In genomic region chr6:131434088-131434487, GRCm38 (mm10) we compare ENCODE assay signal across 10 mouse cellular contexts. TPM values are rescaled to one million over a fixed set of nuclear protein-coding genes. Genes with fewer than 3 reads are reported as not detected.
DNase-seq lines count a peak whose midpoint lies in the region; ATAC-seq lines count a peak whose summit lies in the region.
"Had no signal": no experiment of that assay in that cellular context is flagged by ENCODE, and none has a peak within 500 bp of the region (broad histone marks: within the 10 kb centered on the region; RNA-seq: fewer than 3 reads in every experiment).

No protein-coding gene starts in this region.

- H3K36me3 ChIP-seq in liver, embryonic 11.5 days (ENCODE audit: control insufficient read depth, insufficient read depth, low read length): no peaks in the 10 kb centered on the region
- no peaks in the 10 kb centered on the region for H3K36me3 ChIP-seq in forebrain, embryonic 14.5 days (ENCODE audit: control insufficient read depth, insufficient read depth, low read length)
- no peaks in the 10 kb centered on the region for H3K36me3 ChIP-seq in limb, embryonic 12.5 days
- no peaks in the 10 kb centered on the region for H3K36me3 ChIP-seq in neural tube, embryonic 14.5 days (ENCODE audit: control insufficient read depth, insufficient read depth, low read length)

- no peak for DNase-seq in liver, embryonic 11.5 days (ENCODE audit: low spot score)
- no peak for DNase-seq in liver
- no peak for DNase-seq in forebrain, embryonic 14.5 days (ENCODE audit: low spot score)
- no peak for DNase-seq in layer of hippocampus, adult 18-20 months (ENCODE audit: low spot score in 2 of 2)
- DNase-seq in urinary bladder, postnatal 36 days (ENCODE audit: low spot score in 2 of 2): no peak

- H3K9ac ChIP-seq in liver, embryonic 11.5 days (ENCODE audit: low read depth, low read length): no peak overlapping the region
- peak overlapping the region; percentile 71; the same call in 1 of the 2 replicates for H3K9ac ChIP-seq in forebrain, embryonic 14.5 days (ENCODE audit: low read length)
- H3K9ac ChIP-seq in limb, embryonic 12.5 days (replicated peaks): no peak overlapping the region
- H3K9ac ChIP-seq in neural tube, embryonic 14.5 days (replicated peaks; ENCODE audit: low read depth, low read length): no peak overlapping the region; the same call in 1 of the 2 replicates

- 30% methylated on average over 1 of the region's 1 CpGs for WGBS in liver, embryonic 11.5 days
- 50% methylated on average over 1 of the region's 1 CpGs for WGBS in forebrain, embryonic 14.5 days
- WGBS in limb, embryonic 12.5 days: 22% methylated on average over 1 of the region's 1 CpGs
- 63% methylated on average over 1 of the region's 1 CpGs for WGBS in neural tube, embryonic 14.5 days

- H3K27ac ChIP-seq in liver, embryonic 11.5 days (ENCODE audit: low read depth, low read length): no peak overlapping the region
- H3K27ac ChIP-seq in forebrain, embryonic 14.5 days (ENCODE audit: low read depth, low read length): no peak overlapping the region
- no peak overlapping the region for H3K27ac ChIP-seq in limb, embryonic 12.5 days
- no peak overlapping the region for H3K27ac ChIP-seq in neural tube, embryonic 14.5 days (ENCODE audit: low read depth, low read length)

- peaks cover 17% of the 10 kb centered on the region for H3K27me3 ChIP-seq in liver, embryonic 11.5 days (replicated peaks; ENCODE audit: control insufficient read depth, insufficient read depth, low read length)
- H3K27me3 ChIP-seq in forebrain, embryonic 14.5 days (replicated peaks; ENCODE audit: control insufficient read depth, insufficient read depth, low read length): 0 out of 2 replicates have a peak, but pooled peaks cover 5% of the 10 kb centered on the region
- peaks cover 26% of the 10 kb centered on the region for H3K27me3 ChIP-seq in limb, embryonic 12.5 days
- H3K27me3 ChIP-seq in neural tube, embryonic 14.5 days (ENCODE audit: control insufficient read depth, insufficient read depth, low read length): no peaks in the 10 kb centered on the region

- no peaks in the 10 kb centered on the region for H3K9me3 ChIP-seq in liver, embryonic 11.5 days (ENCODE audit: control insufficient read depth, low read length)
- 0 out of 2 replicates have a peak, but pooled peaks cover 3% of the 10 kb centered on the region for H3K9me3 ChIP-seq in forebrain, embryonic 14.5 days (replicated peaks; ENCODE audit: control insufficient read depth, low read length)
- no peaks in the 10 kb centered on the region for H3K9me3 ChIP-seq in limb, embryonic 12.5 days
- H3K9me3 ChIP-seq in neural tube, embryonic 14.5 days (ENCODE audit: control insufficient read depth, low read length): no peaks in the 10 kb centered on the region

- ATAC-seq in liver, embryonic 11.5 days (replicated peaks; ENCODE audit: low FRiP score): no peak; the same call in 1 of the 2 replicates
- no peak for ATAC-seq in forebrain, embryonic 14.5 days
- ATAC-seq in limb, embryonic 12.5 days (ENCODE audit: insufficient number of reproducible peaks, insufficient read depth, low FRiP score, low TSS enrichment, low read depth): no peak
- 0 out of 2 replicates have a peak, but pooled peaks have one; percentile 9 for ATAC-seq in neural tube, embryonic 14.5 days (ENCODE audit: low read depth)
- ATAC-seq in inflammation-experienced regulatory T-cells, adult 6 months: no peak

- no peak overlapping the region; the same call in 1 of the 2 replicates for H3K4me3 ChIP-seq in liver, embryonic 11.5 days (ENCODE audit: low read depth, low read length)
- H3K4me3 ChIP-seq in forebrain, embryonic 14.5 days (ENCODE audit: low read depth, low read length): peak overlapping the region; percentile 38
- peak overlapping the region; percentile 43; the same call in 1 of the 2 replicates for H3K4me3 ChIP-seq in limb, embryonic 12.5 days (replicated peaks)
- peak overlapping the region; percentile 40; the same call in 1 of the 2 replicates for H3K4me3 ChIP-seq in neural tube, embryonic 14.5 days (ENCODE audit: low read depth, low read length)

- H3K4me2 ChIP-seq in liver, embryonic 11.5 days: peak overlapping the region; percentile 68
- H3K4me2 ChIP-seq in forebrain, embryonic 14.5 days (ENCODE audit: low read length): peak overlapping the region; percentile 66
- peak overlapping the region; percentile 76 for H3K4me2 ChIP-seq in limb, embryonic 12.5 days
- peak overlapping the region; percentile 73 for H3K4me2 ChIP-seq in neural tube, embryonic 14.5 days (ENCODE audit: low read depth, low read length)

- H3K4me1 ChIP-seq in liver, embryonic 11.5 days (replicated peaks; ENCODE audit: control insufficient read depth, insufficient read depth, low read length): no peaks in the 10 kb centered on the region
- H3K4me1 ChIP-seq in forebrain, embryonic 14.5 days (ENCODE audit: control insufficient read depth, insufficient read depth, low read length): no peaks in the 10 kb centered on the region
- 0 out of 2 replicates have a peak, but pooled peaks cover 5% of the 10 kb centered on the region for H3K4me1 ChIP-seq in limb, embryonic 12.5 days (replicated peaks)
- H3K4me1 ChIP-seq in neural tube, embryonic 14.5 days (ENCODE audit: control insufficient read depth, insufficient read depth, low read length): no peaks in the 10 kb centered on the region

RNA-seq across cellular contexts. Expression of gene Ybx3, which starts 45.8 kb away (rescaled TPM):
- 104 and 125 TPM in 2 replicates for polyA plus RNA-seq in liver, embryonic 11.5 days (2014; fragmentation: Nextera tagmentation; extraction: Ambion mirVana)
- polyA plus RNA-seq in forebrain, embryonic 14.5 days (2014; fragmentation: Nextera tagmentation; extraction: Ambion mirVana): 26.7 and 26.8 TPM in 2 replicates
- 32.8 and 38.5 TPM in 2 replicates for polyA plus RNA-seq in limb, embryonic 12.5 days (2016; fragmentation: Nextera tagmentation; extraction: Ambion mirVana)
- polyA plus RNA-seq in neural tube, embryonic 14.5 days (2014; fragmentation: Nextera tagmentation; extraction: Ambion mirVana): 26.0 and 27.1 TPM in 2 replicates
- 10 to 100 TPM; 20.5 to 28.0 (median 24.7) TPM for polyA plus RNA-seq in inflammation-experienced regulatory T-cells, adult 6 months (2017; shearing (Covaris generic))
- total RNA-seq in layer of hippocampus, adult 18-20 months (2021): 10 to 100 TPM; 41.8 to 44.5 TPM

RNA-seq across cellular contexts. Expression of gene 5430401F13Rik, which starts 52.1 kb away (rescaled TPM):
- not detected in 2 replicates for polyA plus RNA-seq in liver, embryonic 11.5 days (2014; fragmentation: Nextera tagmentation; extraction: Ambion mirVana)
- polyA plus RNA-seq in forebrain, embryonic 14.5 days (2014; fragmentation: Nextera tagmentation; extraction: Ambion mirVana): not detected in 2 replicates
- polyA plus RNA-seq in limb, embryonic 12.5 days (2016; fragmentation: Nextera tagmentation; extraction: Ambion mirVana): not detected in 2 replicates
- polyA plus RNA-seq in neural tube, embryonic 14.5 days (2014; fragmentation: Nextera tagmentation; extraction: Ambion mirVana): not detected in 2 replicates
- not detected for polyA plus RNA-seq in inflammation-experienced regulatory T-cells, adult 6 months (2017; shearing (Covaris generic))
- not detected for total RNA-seq in layer of hippocampus, adult 18-20 months (2021)
- total RNA-seq: adrenal gland, postnatal 36 days; ES-E14 had no signal

RNA-seq across cellular contexts. Expression of gene Gm6619, which starts 52.1 kb away (rescaled TPM):
- not detected in 2 replicates for polyA plus RNA-seq in liver, embryonic 11.5 days (2014; fragmentation: Nextera tagmentation; extraction: Ambion mirVana)
- polyA plus RNA-seq in forebrain, embryonic 14.5 days (2014; fragmentation: Nextera tagmentation; extraction: Ambion mirVana): not detected in 2 replicates
- polyA plus RNA-seq in limb, embryonic 12.5 days (2016; fragmentation: Nextera tagmentation; extraction: Ambion mirVana): not detected in 2 replicates
- polyA plus RNA-seq in neural tube, embryonic 14.5 days (2014; fragmentation: Nextera tagmentation; extraction: Ambion mirVana): not detected in 2 replicates
- not detected for polyA plus RNA-seq in inflammation-experienced regulatory T-cells, adult 6 months (2017; shearing (Covaris generic))
- total RNA-seq in layer of hippocampus, adult 18-20 months (2021): not detected
- total RNA-seq: adrenal gland, postnatal 36 days; ES-E14 had no signal
